Mouse (Mus musculus): ENCODE measurements at regions not wholly inside any gene's neighbourhood (a gene's known extent, or its start where the extent isn't known, plus 50 kb on each side); places are given as distances from the start of the nearest gene placed in this dataset.

GRCm38 (mm10) chr10:37887961-37888360 lies 749.2 kb upstream of the Marcks start:
- TF ChIP-seq BHLHE40 (IDR thresholded peaks at IDR 0.05; ENCODE audit: low read depth, low read length) (no peak), HCFC1 (IDR thresholded peaks at IDR 0.05; ENCODE audit: low read depth, low read length) (no peak), RCOR1 (conservative IDR thresholded peaks at IDR 0.05; ENCODE audit: low read depth, low read length) (no peak), CTCF (conservative IDR thresholded peaks at IDR 0.05 in 1 of 2, IDR thresholded peaks at IDR 0.05 in 1 of 2; ENCODE audit: low read depth in 2 of 2, low read length in 2 of 2) (no peak), NELFE (IDR thresholded peaks at IDR 0.05; ENCODE audit: low read depth, low read length) (no peak), MAX (IDR thresholded peaks at IDR 0.05; ENCODE audit: low read length) (no peak)

Measured in CH12.LX (cell line).